Mouse (Mus musculus): ENCODE measurements at regions not wholly inside any gene's neighbourhood (a gene's known extent, or its start where the extent isn't known, plus 50 kb on each side); places are given as distances from the start of the nearest gene placed in this dataset.
"Not testable (repeated sequence)": the region's sequence is repeated elsewhere in the genome, so short reads cannot be mapped to it uniquely, and the experiment has no call there.

DNA sequence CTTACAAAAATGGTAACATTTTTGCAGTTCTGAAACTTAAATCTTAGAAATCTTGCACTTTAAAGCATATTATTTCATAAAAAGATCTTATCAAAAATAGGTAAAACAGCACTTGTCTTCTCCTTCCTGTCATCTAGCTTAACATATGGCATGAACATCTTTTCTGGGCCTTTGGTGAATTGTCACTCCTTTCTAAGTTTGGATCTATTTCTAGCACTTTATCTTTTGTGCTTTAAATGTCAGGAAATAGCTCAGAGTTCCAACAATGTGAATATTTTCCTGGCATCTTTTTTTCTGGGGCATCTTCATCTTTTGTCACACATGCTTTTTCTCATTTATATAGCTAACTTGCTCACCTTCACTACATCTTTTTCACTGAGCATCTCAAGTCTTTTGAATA lies 527.4 kb upstream of the Gm5150 start:
- no peak for DNase-seq (ENCODE audit: low read depth, low spot score)

- not testable (repeated sequence) for DNase-seq (ENCODE audit: low read depth, low spot score)
Measured at GRCm38 (mm10) chr3:16527511-16527910, 521.3 kb upstream of the Gm5150 start.

- not testable (repeated sequence) for DNase-seq (ENCODE audit: low read depth, low spot score)
Measured at GRCm38 (mm10) chr3:16488431-16488830, 482.2 kb upstream of the Gm5150 start.

- no peak for DNase-seq (ENCODE audit: low read depth, low spot score)
Measured at GRCm38 (mm10) chr3:16482750-16483149, 476.5 kb upstream of the Gm5150 start.

- no peak for DNase-seq (ENCODE audit: low read depth, low spot score)
Measured at GRCm38 (mm10) chr3:16471360-16471759, 465.1 kb upstream of the Gm5150 start.

- peak; percentile 43 for DNase-seq (ENCODE audit: low read depth, low spot score)
Measured at GRCm38 (mm10) chr3:16466388-16466787, 460.2 kb upstream of the Gm5150 start.

GRCm38 (mm10) chr3:16465357-16465756 lies 459.1 kb upstream of the Gm5150 start:
- DNase-seq (ENCODE audit: low read depth, low spot score): no peak

DNA sequence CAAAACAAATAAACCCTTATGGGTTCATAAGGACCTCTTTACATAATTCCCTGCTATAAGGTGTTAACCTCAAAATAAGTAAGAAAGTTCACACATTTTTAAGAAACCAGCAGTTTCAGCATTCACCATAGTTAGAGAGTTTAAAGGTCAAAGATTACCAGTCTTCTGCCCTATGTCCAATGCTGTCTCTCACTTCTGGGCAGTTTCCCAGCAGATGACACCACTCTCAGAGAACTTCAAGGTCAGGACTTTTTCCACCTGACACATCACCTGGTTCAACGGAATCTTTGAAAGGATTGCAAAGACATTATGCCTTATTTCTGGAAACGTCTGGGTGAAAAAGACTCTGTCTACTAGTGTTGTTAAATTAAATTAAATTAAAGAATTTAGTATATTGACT lies 458.1 kb upstream of the Gm5150 start:
- DNase-seq (ENCODE audit: low read depth, low spot score): no peak

GRCm38 (mm10) chr3:16433033-16433432 lies 426.8 kb upstream of the Gm5150 start:
- DNase-seq (ENCODE audit: low read depth, low spot score): no peak

GRCm38 (mm10) chr3:16431819-16432115 lies 425.5 kb upstream of the Gm5150 start:
- no peak for DNase-seq (ENCODE audit: low read depth, low spot score)

GRCm38 (mm10) chr3:16431082-16431818 lies 425.0 kb upstream of the Gm5150 start:
- DNase-seq (ENCODE audit: low read depth, low spot score): no peak

Data from retina, adult 2 months (tissue).